Comparison of ENCODE assay signal across 10 mouse cellular contexts in the genomic region with DNA sequence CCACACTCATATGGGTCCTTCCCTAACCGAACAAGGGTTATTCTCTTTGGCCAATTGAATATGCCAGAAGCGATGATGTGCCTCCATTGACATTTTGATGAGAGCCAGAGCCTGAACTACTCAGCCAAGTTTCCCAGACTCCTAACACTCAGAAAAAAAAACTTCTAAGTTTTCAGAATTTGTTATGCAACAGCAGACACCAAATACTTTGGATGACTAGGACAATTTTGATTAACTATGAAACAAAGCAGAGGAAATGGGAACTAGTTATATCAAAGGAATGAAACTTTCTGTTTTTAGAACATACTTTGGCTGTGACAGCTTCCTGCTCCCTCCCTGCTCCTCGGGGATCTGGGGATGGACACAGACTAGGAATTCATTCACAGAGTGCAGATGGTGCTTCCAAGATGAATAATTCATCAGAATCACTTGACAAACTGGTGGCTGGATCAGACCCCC.
A peak's percentile ranks its signal among the peaks of the same experiment; 100 is the strongest.
DNase-seq lines count a peak whose midpoint lies in the region; ATAC-seq and TF ChIP-seq lines count a peak whose summit lies in the region.
"Had no signal": no experiment of that assay in that cellular context is flagged by ENCODE, and none has a peak within 500 bp of the region (broad histone marks: within the 10 kb centered on the region; RNA-seq: fewer than 3 reads in every experiment).

No protein-coding gene starts in this region.

- H3K4me1 ChIP-seq in embryonic fibroblast, embryonic 13.5 days (ENCODE audit: control insufficient read depth, insufficient read depth, low read length), result peaks cover 20% of the 10 kb centered on the region
- no peaks in the 10 kb centered on the region for H3K4me1 ChIP-seq in intestine, embryonic 16.5 days (ENCODE audit: control insufficient read depth, insufficient read depth, low read length)
- H3K4me1 ChIP-seq: midbrain, embryonic 13.5 days had no signal

- H3K9me3 ChIP-seq in intestine, embryonic 16.5 days (ENCODE audit: control insufficient read depth, low read length), result no peaks in the 10 kb centered on the region
- H3K9me3 ChIP-seq: midbrain, embryonic 13.5 days had no signal

- intact Hi-C loops in left cerebral cortex, postnatal 4 days (cut with DNase I), result no loop called here
- intact Hi-C loops in left cerebral cortex, postnatal 36 days (cut with DNase I), result no loop called here

- peak overlapping the region; percentile 98 for H3K27ac ChIP-seq in embryonic fibroblast, embryonic 13.5 days (ENCODE audit: insufficient read depth, low read length)
- no peak overlapping the region for H3K27ac ChIP-seq in intestine, embryonic 16.5 days (ENCODE audit: low read length)
- H3K27ac ChIP-seq: midbrain, embryonic 13.5 days had no signal

- no peaks in the 10 kb centered on the region for H3K27me3 ChIP-seq in intestine, embryonic 16.5 days (replicated peaks; ENCODE audit: control insufficient read depth, insufficient read depth, low read length)
- H3K27me3 ChIP-seq: midbrain, embryonic 13.5 days had no signal

- TF ChIP-seq CTCF in embryonic fibroblast, embryonic 13.5 days (IDR thresholded peaks at IDR 0.05; ENCODE audit: borderline replicate concordance, insufficient read depth, low read length), result no peak

- no peak overlapping the region for H3K9ac ChIP-seq in intestine, embryonic 16.5 days (ENCODE audit: low read depth, low read length)
- H3K9ac ChIP-seq: midbrain, embryonic 13.5 days had no signal

- no peak for TF ChIP-seq POLR2A in embryonic fibroblast, embryonic 13.5 days (IDR thresholded peaks at IDR 0.05; ENCODE audit: low read depth, low read length)

- peak; percentile 6 for DNase-seq in embryo, embryonic 11 days
- DNase-seq in embryo, embryonic 10 days (ENCODE audit: low spot score), result no peak
- peak; percentile 14 for DNase-seq in left cerebral cortex, postnatal 4 days
- DNase-seq in left cerebral cortex, postnatal 36 days (ENCODE audit: low spot score in 2 of 2), result no peak
- peak; percentile 15 for DNase-seq in lung, postnatal 10 days
- no peak for DNase-seq in adrenal gland, adult (ENCODE audit: inconsistent age in 2 of 2, low spot score in 1 of 2)
- DNase-seq: kidney, adult 11 months had no signal

- WGBS in intestine, embryonic 16.5 days, result 63% methylated on average over 3 of the region's 3 CpGs

- H3K4me2 ChIP-seq in intestine, embryonic 16.5 days (ENCODE audit: low read depth, low read length), result no peak overlapping the region
- H3K4me2 ChIP-seq: midbrain, embryonic 13.5 days had no signal

- no peak for ATAC-seq in intestine, embryonic 16.5 days
- ATAC-seq: midbrain, embryonic 13.5 days had no signal

- H3K4me3 ChIP-seq in embryonic fibroblast, embryonic 13.5 days (ENCODE audit: insufficient read depth, low read length), result no peak overlapping the region
- no peak overlapping the region for H3K4me3 ChIP-seq in intestine, embryonic 16.5 days (ENCODE audit: low read length)
- H3K4me3 ChIP-seq: midbrain, embryonic 13.5 days had no signal

- no peaks in the 10 kb centered on the region for H3K36me3 ChIP-seq in intestine, embryonic 16.5 days (ENCODE audit: control insufficient read depth, insufficient read depth, low read length)
- H3K36me3 ChIP-seq: midbrain, embryonic 13.5 days had no signal

Comparison
In these comparisons a context has a peak if more than half of its experiments do, and no peak if none do; other contexts are left out.
1. DNase-seq: peak in embryo, embryonic 11 days (single experiment), left cerebral cortex, postnatal 4 days (single experiment) and lung, postnatal 10 days (single experiment); none in embryo, embryonic 10 days (single experiment), left cerebral cortex, postnatal 36 days (0 of 2) and adrenal gland, adult (0 of 2).